Mouse (Mus musculus): Measurements from ENCODE around the gene Fam178b. TPM values are rescaled to one million over a fixed set of nuclear protein-coding genes. Genes with fewer than 3 reads are reported as not detected.
A peak's percentile ranks its signal among the peaks of the same experiment; 100 is the strongest.

Gene Fam178b
- polyA plus RNA-seq, 1 experiment from 2014 or later: 1.6 TPM

- peaks cover under 1% of the 10 kb centered on the region; the same call in 1 of the 2 replicates for H3K36me3 ChIP-seq
- H3K27me3 ChIP-seq (ENCODE audit: low read depth, poor library complexity, severe bottlenecking): no peaks in the 10 kb centered on the region
- H3K9me3 ChIP-seq (replicated peaks): no peaks in the 10 kb centered on the region
- peaks cover 69% of the 10 kb centered on the region for H3K4me1 ChIP-seq
- no peak for DNase-seq (ENCODE audit: low spot score)
- H3K4me3 ChIP-seq: no peak overlapping the region
- peak overlapping the region; percentile 33; the same call in 1 of the 2 replicates for H3K27ac ChIP-seq
- WGBS: 32% methylated on average over 6 of the region's 6 CpGs
These were observed 122.1 kb downstream of the Fam178b start for GRCm38 (mm10) chr1:36560903-36561302.

GRCm38 (mm10) chr1:36559888-36560287 lies 123.1 kb downstream of the Fam178b start:
- H3K4me3 ChIP-seq: no peak overlapping the region
- DNase-seq (ENCODE audit: low spot score): no peak
- peaks cover 75% of the 10 kb centered on the region for H3K4me1 ChIP-seq
- no peaks in the 10 kb centered on the region for H3K27me3 ChIP-seq (ENCODE audit: low read depth, poor library complexity, severe bottlenecking)
- H3K36me3 ChIP-seq: peaks cover 11% of the 10 kb centered on the region
- WGBS: 61% methylated on average over 5 of the region's 5 CpGs
- H3K9me3 ChIP-seq (replicated peaks): no peaks in the 10 kb centered on the region
- peak overlapping the region; percentile 99 for H3K27ac ChIP-seq

- no peak for DNase-seq (ENCODE audit: low spot score)
- Histone ChIP-seq H3K36me3 (peaks cover 17% of the 10 kb centered on the region), H3K9me3 (replicated peaks) (no peaks in the 10 kb centered on the region), H3K4me1 (peaks cover 78% of the 10 kb centered on the region), H3K27me3 (ENCODE audit: low read depth, poor library complexity, severe bottlenecking) (no peaks in the 10 kb centered on the region), H3K4me3 (peak overlapping the region; percentile 94), H3K27ac (peak overlapping the region; percentile 99)
- 4% methylated on average over 4 of the region's 4 CpGs for WGBS
These were observed 123.7 kb downstream of the Fam178b start for GRCm38 (mm10) chr1:36559256-36559655.

GRCm38 (mm10) chr1:36558031-36558993 lies 124.7 kb downstream of the Fam178b start, which contains the start of gene Sema4c:
Gene Sema4c, minus strand, starts transcription at chr1:36558349.
- peaks cover 27% of the 10 kb centered on the region for H3K36me3 ChIP-seq
- peak within 1 kb of the TSS; percentile 99 for H3K27ac ChIP-seq
- no peaks in the 10 kb centered on the region for H3K9me3 ChIP-seq (replicated peaks)
- peaks cover 73% of the 10 kb centered on the region for H3K4me1 ChIP-seq
- under 1% methylated on average over 69 of the region's 69 CpGs for WGBS
- peak; percentile 92 for DNase-seq (ENCODE audit: low spot score)
- H3K27me3 ChIP-seq (ENCODE audit: low read depth, poor library complexity, severe bottlenecking): no peaks in the 10 kb centered on the region
- peak within 1 kb of the TSS; percentile 94 for H3K4me3 ChIP-seq

- H3K4me1 ChIP-seq: peaks cover 72% of the 10 kb centered on the region
- peak; percentile 89 for DNase-seq (ENCODE audit: low spot score)
- H3K27ac ChIP-seq: peak overlapping the region; percentile 99
- H3K9me3 ChIP-seq (replicated peaks): no peaks in the 10 kb centered on the region
- H3K36me3 ChIP-seq: peaks cover 34% of the 10 kb centered on the region
- no peaks in the 10 kb centered on the region for H3K27me3 ChIP-seq (ENCODE audit: low read depth, poor library complexity, severe bottlenecking)
- H3K4me3 ChIP-seq: peak overlapping the region; percentile 94
- WGBS: under 1% methylated on average over 48 of the region's 48 CpGs
These were observed 125.4 kb downstream of the Fam178b start for GRCm38 (mm10) chr1:36557457-36558011.

GRCm38 (mm10) chr1:36556553-36557456 lies 126.2 kb downstream of the Fam178b start:
- peaks cover 42% of the 10 kb centered on the region for H3K36me3 ChIP-seq

GRCm38 (mm10) chr1:36555798-36556395 lies 127.1 kb downstream of the Fam178b start:
- no peaks in the 10 kb centered on the region for H3K9me3 ChIP-seq (replicated peaks)
- DNase-seq (ENCODE audit: low spot score): peak; percentile 62
- H3K27ac ChIP-seq: peak overlapping the region; percentile 99
- H3K27me3 ChIP-seq (ENCODE audit: low read depth, poor library complexity, severe bottlenecking): no peaks in the 10 kb centered on the region
- H3K4me1 ChIP-seq: peaks cover 57% of the 10 kb centered on the region
- H3K36me3 ChIP-seq: peaks cover 51% of the 10 kb centered on the region
- peak overlapping the region; percentile 94 for H3K4me3 ChIP-seq
- 5% methylated on average over 8 of the region's 8 CpGs for WGBS

More at GRCm38 (mm10) chr1:36556553-36557456, 126.2 kb downstream of the Fam178b start:
- under 1% methylated on average over 52 of the region's 52 CpGs for WGBS
- Histone ChIP-seq H3K4me1 (peaks cover 66% of the 10 kb centered on the region), H3K27ac (peak overlapping the region; percentile 99), H3K9me3 (replicated peaks) (no peaks in the 10 kb centered on the region), H3K27me3 (ENCODE audit: low read depth, poor library complexity, severe bottlenecking) (no peaks in the 10 kb centered on the region), H3K4me3 (peak overlapping the region; percentile 94)
- DNase-seq (ENCODE audit: low spot score): peak; percentile 98

GRCm38 (mm10) chr1:36554633-36555399 lies 128.2 kb downstream of the Fam178b start:
- WGBS: 69% methylated on average over 21 of the region's 21 CpGs
- peaks cover 62% of the 10 kb centered on the region for H3K36me3 ChIP-seq
- H3K4me3 ChIP-seq: peak overlapping the region; percentile 94
- peaks cover 53% of the 10 kb centered on the region for H3K4me1 ChIP-seq
- DNase-seq (ENCODE audit: low spot score): no peak
- H3K27me3 ChIP-seq (ENCODE audit: low read depth, poor library complexity, severe bottlenecking): no peaks in the 10 kb centered on the region
- H3K27ac ChIP-seq: peak overlapping the region; percentile 99
- no peaks in the 10 kb centered on the region for H3K9me3 ChIP-seq (replicated peaks)

GRCm38 (mm10) chr1:36552506-36552905 lies 130.5 kb downstream of the Fam178b start:
- H3K4me1 ChIP-seq: peaks cover 60% of the 10 kb centered on the region
- 90% methylated on average over 16 of the region's 16 CpGs for WGBS

GRCm38 (mm10) chr1:36551904-36552303 lies 131.1 kb downstream of the Fam178b start:
- H3K4me1 ChIP-seq: peaks cover 65% of the 10 kb centered on the region
- H3K36me3 ChIP-seq: peaks cover 81% of the 10 kb centered on the region
- WGBS: 92% methylated on average over 17 of the region's 17 CpGs
- H3K27ac ChIP-seq: no peak overlapping the region
- H3K4me3 ChIP-seq: no peak overlapping the region
- H3K27me3 ChIP-seq (ENCODE audit: low read depth, poor library complexity, severe bottlenecking): no peaks in the 10 kb centered on the region
- DNase-seq (ENCODE audit: low spot score): no peak
- no peaks in the 10 kb centered on the region for H3K9me3 ChIP-seq (replicated peaks)

More at GRCm38 (mm10) chr1:36552506-36552905, 130.5 kb downstream of the Fam178b start:
- H3K9me3 ChIP-seq (replicated peaks): no peaks in the 10 kb centered on the region
- DNase-seq (ENCODE audit: low spot score): no peak
- no peaks in the 10 kb centered on the region for H3K27me3 ChIP-seq (ENCODE audit: low read depth, poor library complexity, severe bottlenecking)
- H3K27ac ChIP-seq: no peak overlapping the region
- peaks cover 81% of the 10 kb centered on the region for H3K36me3 ChIP-seq
- no peak overlapping the region for H3K4me3 ChIP-seq

GRCm38 (mm10) chr1:36550075-36550863 lies 132.7 kb downstream of the Fam178b start:
- Histone ChIP-seq H3K27me3 (ENCODE audit: low read depth, poor library complexity, severe bottlenecking) (no peaks in the 10 kb centered on the region), H3K36me3 (peaks cover 74% of the 10 kb centered on the region), H3K4me1 (peaks cover 65% of the 10 kb centered on the region), H3K9me3 (replicated peaks) (no peaks in the 10 kb centered on the region), H3K27ac (no peak overlapping the region), H3K4me3 (no peak overlapping the region)
- DNase-seq (ENCODE audit: low spot score): no peak
- 85% methylated on average over 20 of the region's 20 CpGs for WGBS
